Mouse (Mus musculus) cerebellum, adult 2 months (tissue): Measurements from ENCODE around the gene Epha8.

ENCODE experiments used
- CTCF ChIP-seq: fragments of 200-500 bp; IDR thresholded peaks from 2 replicates; pipeline ENCODE4 v1.5.1; 2011; ENCODE audit warnings: low read depth, mild to moderate bottlenecking, control low read depth, low read length, moderate library complexity, borderline replicate concordance; ENCODE audit not compliant: insufficient read depth
- POLR2A ChIP-seq: fragments of 200-500 bp; IDR thresholded peaks from 2 replicates; pipeline ENCODE4 v1.6.1; 2011; ENCODE audit warnings: low read length, control low read depth, borderline replicate concordance; ENCODE audit not compliant: insufficient read depth

DNA sequence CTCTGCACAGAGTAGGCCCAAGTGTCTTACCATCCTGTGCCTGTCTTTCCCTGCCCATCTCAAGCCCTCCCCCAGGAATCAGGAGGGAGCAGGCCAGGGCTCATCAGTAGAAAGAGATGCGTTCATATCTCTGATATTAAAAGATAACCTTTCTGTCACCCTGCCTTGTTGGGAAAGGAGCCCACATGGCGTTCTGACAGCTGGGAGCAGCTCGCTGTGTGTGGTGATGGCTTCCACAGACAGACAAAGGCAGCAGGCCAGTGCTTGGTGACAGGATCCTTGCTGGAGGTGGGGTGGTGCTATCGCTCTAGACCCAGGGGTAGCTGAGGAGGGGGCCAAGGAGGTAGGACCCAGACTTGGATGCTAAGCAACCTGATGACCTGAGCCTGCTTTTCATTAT, 5.8 kb upstream of the Epha8 start:
- TF ChIP-seq CTCF = no peak
- no peak for TF ChIP-seq POLR2A
